Mouse (Mus musculus) left cerebral cortex, adult 8-10 months (tissue): ENCODE results near the gene Selp. TPM values are rescaled to one million over a fixed set of nuclear protein-coding genes. Genes with fewer than 3 reads are reported as not detected.

Experiments used
- DNase-seq, 2 experiments: peaks; one replicate each; pipeline ENCODE4 v3.0.0; 2022; ENCODE audit warnings: low spot score in 2 of 2
- total RNA-seq, 4 experiments: library from RNA; stranded (reverse); gene quantifications; 2 replicates each; pipeline ENCODE4 v1.2.4; 2022

The Selp gene
- not detected for total RNA-seq

DNA sequence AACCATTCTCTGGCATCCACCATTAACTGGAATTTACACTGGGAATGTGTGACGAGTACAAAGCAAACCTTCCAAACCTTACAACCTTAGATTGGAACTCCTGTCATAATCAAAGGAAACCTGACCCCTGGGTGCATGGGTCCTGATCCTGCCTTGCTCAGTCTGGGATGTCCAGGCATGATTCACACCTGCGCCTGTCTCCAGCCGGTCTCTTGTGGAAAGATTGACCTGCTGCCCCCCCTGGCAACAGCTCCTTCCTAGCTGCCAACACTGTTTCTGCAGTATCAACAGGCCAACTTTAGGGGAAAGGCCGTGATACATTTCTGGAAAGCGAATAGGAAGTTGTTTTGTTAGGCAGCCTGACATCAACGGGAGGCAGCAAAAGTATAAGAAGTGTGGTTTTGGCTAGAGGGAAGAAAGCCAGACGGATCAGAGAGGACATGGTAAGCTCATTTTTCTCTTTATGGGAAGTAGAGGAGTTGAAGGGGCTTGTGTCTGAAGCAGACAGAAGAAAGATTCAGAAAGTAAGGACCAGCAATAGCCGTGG lies at the start of gene Selp:
Gene Selp, plus strand, starts transcription at position 318 of the 547 bp plus-strand sequence.
- DNase-seq, result no peak

GRCm38 (mm10) chr1:164069261-164069660 lies 45.8 kb upstream of the Selp start:
- no peak for DNase-seq

DNA sequence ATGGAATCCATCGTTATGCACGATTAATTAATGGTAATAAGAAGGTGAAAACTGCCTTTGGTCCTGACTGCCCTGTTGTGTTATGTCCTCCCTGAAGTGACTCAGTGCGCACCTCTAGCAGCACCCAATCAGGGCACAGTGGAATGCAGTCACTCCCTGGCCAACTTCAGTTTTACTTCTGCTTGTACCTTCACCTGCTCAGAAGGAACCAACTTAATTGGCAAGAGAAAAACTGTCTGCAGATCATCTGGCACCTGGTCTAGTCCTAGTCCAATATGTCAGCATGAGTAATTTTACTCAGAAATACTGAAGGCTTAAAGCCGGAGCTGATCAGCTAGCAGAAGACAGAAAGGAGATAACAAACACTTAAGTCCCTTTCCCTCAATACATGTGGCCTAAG lies 44.6 kb upstream of the Selp start:
- no peak for DNase-seq

GRCm38 (mm10) chr1:164071111-164071510 lies 44.0 kb upstream of the Selp start:
- DNase-seq, result no peak

GRCm38 (mm10) chr1:164072001-164072400 lies 43.1 kb upstream of the Selp start:
- no peak for DNase-seq

- no peak for DNase-seq
These were observed 42.0 kb upstream of the Selp start for GRCm38 (mm10) chr1:164073091-164073490.

GRCm38 (mm10) chr1:164073803-164074202 lies 41.3 kb upstream of the Selp start:
- no peak for DNase-seq

- DNase-seq, result no peak
These were observed 40.4 kb upstream of the Selp start for GRCm38 (mm10) chr1:164074606-164075140.

DNA sequence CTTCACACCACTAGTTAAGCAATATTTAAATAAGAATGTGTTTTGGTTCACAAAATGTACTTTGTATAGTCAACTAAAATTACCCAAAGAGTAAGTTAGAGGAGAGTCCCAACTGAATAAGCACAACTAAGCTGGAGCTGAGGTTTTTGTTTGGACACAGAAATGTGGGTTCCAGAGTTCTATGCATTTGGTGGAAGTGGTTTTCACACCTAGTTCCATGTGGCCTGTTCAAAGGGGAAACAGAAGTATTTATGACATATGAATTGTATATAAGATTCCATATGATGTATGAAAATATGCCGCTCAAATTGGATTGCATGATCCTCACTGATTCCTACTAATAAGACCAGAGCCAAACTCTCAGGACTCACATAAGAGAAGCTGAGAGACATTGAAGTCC lies 39.6 kb upstream of the Selp start:
- DNase-seq, result no peak

DNA sequence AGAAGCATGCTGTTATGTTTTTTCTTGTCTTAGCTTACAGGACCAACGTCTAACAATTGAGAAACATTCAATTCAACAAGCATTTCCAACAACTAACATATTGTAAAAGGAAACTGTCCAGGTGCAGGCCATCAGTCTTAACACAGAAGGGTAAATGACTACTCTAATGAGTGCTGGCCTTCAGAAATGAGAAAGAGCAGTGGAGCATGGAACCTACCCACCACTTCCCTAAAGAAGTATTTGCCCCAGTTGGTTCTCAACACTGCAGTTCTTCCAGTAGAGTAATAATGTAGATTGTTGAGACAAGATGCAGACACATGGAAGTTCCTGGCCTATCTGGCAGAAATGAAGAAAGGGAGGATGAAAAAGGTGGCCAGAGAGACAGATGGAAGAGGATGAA lies 38.6 kb upstream of the Selp start:
- DNase-seq, result no peak

- DNase-seq, result no peak
These were observed 38.0 kb upstream of the Selp start for GRCm38 (mm10) chr1:164077031-164077430.

GRCm38 (mm10) chr1:164078323-164078741 lies 36.7 kb upstream of the Selp start:
- no peak for DNase-seq

DNA sequence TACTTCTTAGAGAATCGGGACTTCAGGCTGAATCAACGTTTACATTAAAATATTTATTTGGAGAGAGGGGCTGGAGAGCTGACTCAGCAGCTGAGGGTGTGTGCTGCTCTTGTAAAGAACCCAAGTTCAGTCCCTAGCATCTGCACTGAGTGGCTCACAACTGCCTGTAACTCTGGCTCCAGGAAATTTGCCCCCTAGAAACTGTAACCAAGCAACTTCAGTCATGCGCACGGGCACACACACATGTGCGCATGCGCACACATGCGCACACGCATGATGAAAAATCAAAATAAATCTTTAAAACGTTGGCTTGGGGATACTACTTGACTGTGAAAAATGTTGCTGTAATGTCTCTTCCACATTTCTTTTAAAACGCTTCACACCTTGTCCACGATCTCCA lies 36.0 kb upstream of the Selp start:
- no peak for DNase-seq

DNA sequence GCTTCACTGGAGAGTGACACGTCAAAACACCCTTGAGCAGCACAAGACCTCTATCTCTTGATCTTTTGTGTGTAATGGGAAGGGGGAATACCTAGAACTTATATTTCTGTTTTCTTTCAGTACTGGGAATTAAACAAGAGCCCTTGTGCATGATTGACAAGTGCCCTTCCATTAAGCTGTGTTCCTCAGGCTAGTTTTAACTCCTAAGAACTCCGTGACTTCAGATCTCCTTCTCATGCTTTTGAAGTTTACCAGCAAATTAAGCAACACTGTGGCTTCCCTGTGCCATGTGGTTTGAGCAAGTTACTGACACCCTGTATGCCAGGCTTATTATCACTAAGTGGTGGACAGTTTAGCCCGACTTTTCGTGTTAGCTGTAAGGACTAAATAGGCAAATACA lies 32.0 kb upstream of the Selp start:
- no peak for DNase-seq

GRCm38 (mm10) chr1:164086797-164087196 lies 28.3 kb upstream of the Selp start:
- DNase-seq, result no peak

- DNase-seq, result no peak
These were observed 27.2 kb upstream of the Selp start for GRCm38 (mm10) chr1:164087872-164088271.

GRCm38 (mm10) chr1:164096780-164097179 lies 18.3 kb upstream of the Selp start:
- DNase-seq, result no peak

- no peak for DNase-seq
These were observed 17.2 kb upstream of the Selp start for GRCm38 (mm10) chr1:164097911-164098310.

GRCm38 (mm10) chr1:164098372-164098771 lies 16.7 kb upstream of the Selp start:
- DNase-seq, result no peak

- DNase-seq, result no peak
These were observed 5.3 kb upstream of the Selp start for GRCm38 (mm10) chr1:164109763-164110162.

GRCm38 (mm10) chr1:164110591-164111329 lies 4.3 kb upstream of the Selp start:
- no peak for DNase-seq

- no peak for DNase-seq
These were observed 784 bp upstream of the Selp start for GRCm38 (mm10) chr1:164114280-164114679.

DNA sequence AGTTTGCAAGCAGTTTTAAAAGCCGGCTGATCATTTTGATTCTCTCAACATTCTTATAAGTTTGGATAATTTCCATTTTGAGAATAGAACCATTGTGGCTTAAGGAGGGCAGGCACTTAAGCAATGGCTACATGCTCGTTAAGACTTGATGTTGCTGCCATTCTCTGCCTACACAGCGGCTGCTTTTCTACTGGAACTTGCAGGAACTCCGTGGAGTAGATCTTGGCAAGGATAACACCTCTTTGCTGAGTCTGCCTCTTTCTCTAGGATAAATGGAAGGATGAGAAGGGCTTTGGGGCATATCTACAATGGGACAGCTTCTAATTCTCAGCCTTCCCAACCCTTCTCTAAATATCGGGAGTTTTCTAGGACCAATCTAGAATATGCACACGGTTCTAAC lies 583 bp downstream of the Selp start:
- DNase-seq, result no peak
